Mouse (Mus musculus): Measurements from ENCODE around the gene Itpkb.

DNA sequence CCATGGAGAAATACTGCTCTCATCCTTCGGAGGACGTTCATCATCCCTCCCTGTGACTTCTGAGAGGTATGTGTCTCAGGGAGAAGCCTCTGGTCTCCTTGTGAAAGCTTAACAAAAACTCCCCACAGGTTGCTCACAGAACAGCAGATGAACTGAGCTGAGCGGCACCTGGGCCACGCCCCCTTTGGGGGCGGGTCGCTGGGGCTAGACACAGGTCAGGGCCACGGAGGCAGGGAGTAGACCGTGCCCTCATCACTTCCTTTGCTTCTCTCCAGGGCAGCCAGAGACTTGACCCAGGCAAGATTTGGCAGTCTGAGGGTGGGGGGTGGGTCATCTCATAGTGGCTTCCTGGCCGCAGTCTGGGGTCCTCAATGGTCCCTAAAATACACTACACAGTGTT is 104.6 kb downstream of the Itpkb start:
- no peak for TF ChIP-seq POLR2A (IDR thresholded peaks at IDR 0.05; ENCODE audit: low read depth, low read length)
- TF ChIP-seq ZMIZ1 (IDR thresholded peaks at IDR 0.05; ENCODE audit: low read depth, low read length), result no peak
- no peak for TF ChIP-seq CTCF (conservative IDR thresholded peaks at IDR 0.05 in 1 of 2, IDR thresholded peaks at IDR 0.05 in 1 of 2; ENCODE audit: low read depth in 2 of 2, low read length in 2 of 2)
- TF ChIP-seq NELFE (IDR thresholded peaks at IDR 0.05; ENCODE audit: low read depth, low read length), result no peak

Data from CH12.LX (cell line).